15 mouse cellular contexts compared by ENCODE assay signal in the genomic region with DNA sequence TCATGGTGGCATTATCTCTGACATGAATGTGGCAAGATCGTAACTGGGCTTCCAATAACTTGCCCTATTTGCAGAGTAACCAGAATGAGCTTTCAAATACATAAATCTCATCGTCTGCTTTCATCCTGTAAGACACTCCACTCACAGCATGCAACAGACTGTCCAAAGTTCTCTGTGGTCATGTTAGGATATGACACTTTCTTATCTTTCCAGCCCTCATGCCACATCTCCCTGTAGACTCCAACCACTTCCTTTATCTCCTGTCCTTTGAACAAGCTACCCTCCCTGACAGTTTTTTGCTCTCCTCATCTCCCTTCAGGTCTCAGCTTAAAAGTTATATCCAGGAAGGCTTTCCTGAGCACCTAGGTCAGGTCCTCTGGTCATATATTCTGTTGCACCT. TPM values are rescaled to one million over a fixed set of nuclear protein-coding genes. Genes with fewer than 3 reads are reported as not detected.
DNase-seq lines count a peak whose midpoint lies in the region; ATAC-seq and TF ChIP-seq lines count a peak whose summit lies in the region.
"Had no signal": no experiment of that assay in that cellular context is flagged by ENCODE, and none has a peak within 500 bp of the region (broad histone marks: within the 10 kb centered on the region; RNA-seq: fewer than 3 reads in every experiment).

No protein-coding gene starts in this region.

- no peak for ATAC-seq in intestine, embryonic 14.5 days (replicated peaks; ENCODE audit: low FRiP score, low TSS enrichment, low read depth)
- no peak for ATAC-seq in intestine, postnatal 0 days
- ATAC-seq in granulocyte monocyte progenitor cell, adult 5-6 weeks (replicated peaks; ENCODE audit: poor library complexity, severe bottlenecking), result peak; percentile 35
- ATAC-seq: hindbrain, embryonic 16.5 days had no signal

- H3K9me3 ChIP-seq in intestine, embryonic 14.5 days (ENCODE audit: control insufficient read depth, low read length), result no peaks in the 10 kb centered on the region
- H3K9me3 ChIP-seq in intestine, postnatal 0 days (ENCODE audit: control insufficient read depth), result no peaks in the 10 kb centered on the region
- no peaks in the 10 kb centered on the region for H3K9me3 ChIP-seq in ES-Bruce4 (replicated peaks; ENCODE audit: control insufficient read depth, insufficient read depth, low read length, poor library complexity, severe bottlenecking)
- H3K9me3 ChIP-seq: forebrain, embryonic 12.5 days; limb, embryonic 10.5 days; megakaryocyte, embryonic 14.5 days had no signal

- 68% methylated on average over 2 of the region's 2 CpGs for WGBS in intestine, embryonic 14.5 days
- WGBS in intestine, postnatal 0 days, result 46% methylated on average over 2 of the region's 2 CpGs

- H3K27ac ChIP-seq in intestine, embryonic 14.5 days (ENCODE audit: low read depth), result no peak overlapping the region
- no peak overlapping the region for H3K27ac ChIP-seq in intestine, postnatal 0 days (ENCODE audit: low read depth, low read length)
- H3K27ac ChIP-seq in ES-Bruce4 (ENCODE audit: insufficient read depth, low read length), result no peak overlapping the region
- H3K27ac ChIP-seq: forebrain, embryonic 12.5 days; limb, embryonic 10.5 days had no signal

- TF ChIP-seq EP300 in ES-Bruce4 (IDR thresholded peaks at IDR 0.05; ENCODE audit: insufficient read depth, low read depth, low read length), result no peak

- no peak overlapping the region for H3K9ac ChIP-seq in intestine, embryonic 14.5 days (ENCODE audit: low read length)
- no peak overlapping the region for H3K9ac ChIP-seq in intestine, postnatal 0 days (ENCODE audit: low read depth, low read length)
- peak overlapping the region; percentile 41 for H3K9ac ChIP-seq in ES-Bruce4 (ENCODE audit: low read depth, poor library complexity, severe bottlenecking)

- TF ChIP-seq POLR2A in ES-Bruce4 (IDR thresholded peaks at IDR 0.05; ENCODE audit: insufficient read depth, low read length), result no peak

- TF ChIP-seq CTCF in intestine, postnatal 0 days (IDR thresholded peaks at IDR 0.05; ENCODE audit: low read depth), result no peak
- TF ChIP-seq CTCF in ES-Bruce4 (IDR thresholded peaks at IDR 0.05; ENCODE audit: low read depth, low read length), result no peak

- H3K4me1 ChIP-seq in intestine, embryonic 14.5 days (replicated peaks; ENCODE audit: control insufficient read depth, insufficient read depth, low read length), result no peaks in the 10 kb centered on the region; the same call in 1 of the 2 replicates
- 0 out of 2 replicates have a peak, but pooled peaks cover 4% of the 10 kb centered on the region for H3K4me1 ChIP-seq in intestine, postnatal 0 days (replicated peaks; ENCODE audit: control insufficient read depth, insufficient read depth, low read length)
- no peaks in the 10 kb centered on the region for H3K4me1 ChIP-seq in ES-Bruce4 (ENCODE audit: control insufficient read depth, insufficient read depth, low read length)

- no peaks in the 10 kb centered on the region for H3K27me3 ChIP-seq in intestine, embryonic 14.5 days (replicated peaks; ENCODE audit: control insufficient read depth, insufficient read depth, low read length)
- no peaks in the 10 kb centered on the region for H3K27me3 ChIP-seq in intestine, postnatal 0 days (replicated peaks; ENCODE audit: control insufficient read depth, insufficient read depth, low read length)
- no peaks in the 10 kb centered on the region for H3K27me3 ChIP-seq in ES-Bruce4 (ENCODE audit: control insufficient read depth, insufficient read depth, low read length, poor library complexity, severe bottlenecking)

- H3K36me3 ChIP-seq in intestine, embryonic 14.5 days (ENCODE audit: control insufficient read depth, insufficient read depth, low read length), result no peaks in the 10 kb centered on the region
- H3K36me3 ChIP-seq in intestine, postnatal 0 days (ENCODE audit: control insufficient read depth, insufficient read depth), result no peaks in the 10 kb centered on the region
- peaks cover 16% of the 10 kb centered on the region for H3K36me3 ChIP-seq in ES-Bruce4 (ENCODE audit: control insufficient read depth, insufficient read depth, low read length, poor library complexity, severe bottlenecking)
- H3K36me3 ChIP-seq: forebrain, embryonic 12.5 days; limb, embryonic 10.5 days had no signal

- H3K4me2 ChIP-seq in intestine, embryonic 14.5 days (ENCODE audit: low read length), result 0 out of 2 replicates have a peak overlapping the region, but pooled peaks have one; percentile 86
- no peak overlapping the region for H3K4me2 ChIP-seq in intestine, postnatal 0 days (replicated peaks; ENCODE audit: low read depth)

- H3K4me3 ChIP-seq in intestine, embryonic 14.5 days (ENCODE audit: low read depth, low read length), result no peak overlapping the region
- no peak overlapping the region for H3K4me3 ChIP-seq in intestine, postnatal 0 days (ENCODE audit: low read depth, low read length)
- H3K4me3 ChIP-seq in ES-Bruce4 (ENCODE audit: low read depth, low read length), result no peak overlapping the region

- DNase-seq in intestine, embryonic 14.5 days (ENCODE audit: low spot score), result no peak
- peak; percentile 37 for DNase-seq in naive thymus-derived CD4-positive, alpha-beta T cell, adult 2 months (ENCODE audit: low read depth)
- no peak for DNase-seq in layer of hippocampus, postnatal 10 days (ENCODE audit: low spot score in 2 of 2)
- DNase-seq in lung, postnatal 25 days (ENCODE audit: low spot score), result no peak
- DNase-seq: kidney, adult 9 months; lung, postnatal 10 days; retina, postnatal 1 day; thymus, adult 2 months had no signal

RNA-seq across cellular contexts. Expression of a gene that starts 1.6 kb away (rescaled TPM):
- 9.9 and 12.7 TPM in 2 replicates for polyA plus RNA-seq in intestine, embryonic 14.5 days (2014; fragmentation: Nextera tagmentation; extraction: Ambion mirVana)
- polyA plus RNA-seq in intestine, postnatal 0 days (2015; fragmentation: Nextera tagmentation; extraction: Ambion mirVana), result 19.7 and 25.5 TPM in 2 replicates
- polyA plus RNA-seq in ES-Bruce4 (2011; ENCODE audit: insufficient read depth, insufficient read length, low read depth, missing spikeins), result 44.7 and 50.1 TPM in 2 replicates
- 12.8 and 18.7 TPM in 2 replicates for total RNA-seq in granulocyte monocyte progenitor cell, adult 5-6 weeks (2014; fragmentation: Nextera tagmentation)
- 39.6 and 41.1 TPM in 2 replicates for total RNA-seq in granulocyte monocyte progenitor cell, adult 5-6 weeks (2017)
- total RNA-seq in layer of hippocampus, postnatal 10 days (2021), result 10 to 100 TPM; 37.8 to 39.9 TPM

RNA-seq across cellular contexts. Expression of a gene that starts 18.8 kb away (rescaled TPM):
- 5.6 and 6.7 TPM in 2 replicates for polyA plus RNA-seq in intestine, embryonic 14.5 days (2014; fragmentation: Nextera tagmentation; extraction: Ambion mirVana)
- 2.3 and 2.7 TPM in 2 replicates for polyA plus RNA-seq in intestine, postnatal 0 days (2015; fragmentation: Nextera tagmentation; extraction: Ambion mirVana)
- 9.4 and 10.0 TPM in 2 replicates for polyA plus RNA-seq in ES-Bruce4 (2011; ENCODE audit: insufficient read depth, insufficient read length, low read depth, missing spikeins)
- 5.4 and 7.8 TPM in 2 replicates for total RNA-seq in granulocyte monocyte progenitor cell, adult 5-6 weeks (2014; fragmentation: Nextera tagmentation)
- 5.5 and 7.2 TPM in 2 replicates for total RNA-seq in granulocyte monocyte progenitor cell, adult 5-6 weeks (2017)
- 1 to 10 TPM; 3.1 to 4.1 TPM for total RNA-seq in layer of hippocampus, postnatal 10 days (2021)

RNA-seq across cellular contexts. Expression of a gene that starts 46.6 kb away (rescaled TPM):
- polyA plus RNA-seq in intestine, embryonic 14.5 days (2014; fragmentation: Nextera tagmentation; extraction: Ambion mirVana), result 168 and 173 TPM in 2 replicates
- polyA plus RNA-seq in intestine, postnatal 0 days (2015; fragmentation: Nextera tagmentation; extraction: Ambion mirVana), result 66.8 and 67.7 TPM in 2 replicates
- polyA plus RNA-seq in ES-Bruce4 (2011; ENCODE audit: insufficient read depth, insufficient read length, low read depth, missing spikeins), result 281 and 286 TPM in 2 replicates
- 72.5 and 76.4 TPM in 2 replicates for total RNA-seq in granulocyte monocyte progenitor cell, adult 5-6 weeks (2014; fragmentation: Nextera tagmentation)
- 114 and 122 TPM in 2 replicates for total RNA-seq in granulocyte monocyte progenitor cell, adult 5-6 weeks (2017)
- 100 to 1,000 TPM; 165 to 171 TPM for total RNA-seq in layer of hippocampus, postnatal 10 days (2021)
